15 mouse cellular contexts compared by ENCODE assay signal in the genomic region with DNA sequence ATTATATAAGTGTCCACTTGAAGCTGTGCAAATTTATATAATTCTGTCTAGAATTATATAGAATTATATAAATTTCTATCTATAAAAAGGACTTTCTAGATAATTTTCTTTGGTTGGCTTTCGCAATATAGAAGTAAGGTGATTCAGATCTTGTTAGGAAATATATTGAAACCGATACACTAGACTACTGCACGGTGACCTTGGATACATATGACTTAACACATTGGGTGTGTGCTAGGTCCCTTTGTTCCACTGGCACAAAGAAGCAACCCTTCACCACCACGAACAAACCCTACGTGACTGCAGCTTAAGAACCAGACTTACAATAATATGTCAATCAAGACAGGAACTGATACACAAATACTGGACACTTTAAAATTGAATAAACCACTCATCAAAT. TPM values are rescaled to one million over a fixed set of nuclear protein-coding genes. Genes with fewer than 3 reads are reported as not detected.
DNase-seq lines count a peak whose midpoint lies in the region; ATAC-seq and TF ChIP-seq lines count a peak whose summit lies in the region.
"Had no signal": no experiment of that assay in that cellular context is flagged by ENCODE, and none has a peak within 500 bp of the region (broad histone marks: within the 10 kb centered on the region; RNA-seq: fewer than 3 reads in every experiment).

No protein-coding gene starts in this region.

- peak overlapping the region; percentile 88 for H3K4me2 ChIP-seq in heart, embryonic 12.5 days
- peak overlapping the region; percentile 90 for H3K4me2 ChIP-seq in lung, embryonic 15.5 days
- H3K4me2 ChIP-seq in liver, embryonic 16.5 days (ENCODE audit: low read depth, low read length) = peak overlapping the region; percentile 80; the same call in 1 of the 2 replicates

- ATAC-seq in heart, embryonic 12.5 days (ENCODE audit: insufficient number of reproducible peaks, low FRiP score) = no peak
- ATAC-seq in lung, embryonic 15.5 days (ENCODE audit: borderline replicate concordance, extremely low read depth, low FRiP score, low TSS enrichment) = no peak
- ATAC-seq in liver, embryonic 16.5 days (ENCODE audit: low read depth) = no peak

- DNase-seq in heart, adult 8-10 months (ENCODE audit: low spot score) = no peak
- DNase-seq in lung, adult 2 months = no peak
- DNase-seq in thymus, adult 2 months = no peak
- no peak for DNase-seq in left cerebral cortex, adult 11 months (ENCODE audit: low spot score)
- DNase-seq in lung, postnatal 36 days = no peak

- H3K27me3 ChIP-seq in heart, embryonic 12.5 days (replicated peaks) = peaks cover 27% of the 10 kb centered on the region
- H3K27me3 ChIP-seq in lung, embryonic 15.5 days = peaks cover 20% of the 10 kb centered on the region
- peaks cover 25% of the 10 kb centered on the region for H3K27me3 ChIP-seq in liver, embryonic 16.5 days (ENCODE audit: control insufficient read depth, insufficient read depth, low read depth, low read length)
- peaks cover 7% of the 10 kb centered on the region; the same call in 1 of the 2 replicates for H3K27me3 ChIP-seq in thymus, adult 2 months (ENCODE audit: control insufficient read depth, insufficient read depth, low read length)

- H3K36me3 ChIP-seq in heart, embryonic 12.5 days = no peaks in the 10 kb centered on the region
- no peaks in the 10 kb centered on the region for H3K36me3 ChIP-seq in lung, embryonic 15.5 days
- H3K36me3 ChIP-seq in liver, embryonic 16.5 days (ENCODE audit: control insufficient read depth, insufficient read depth) = no peaks in the 10 kb centered on the region
- no peaks in the 10 kb centered on the region for H3K36me3 ChIP-seq in thymus, adult 2 months (ENCODE audit: control insufficient read depth, insufficient read depth, low read length)

- 55% methylated on average over 5 of the region's 5 CpGs for WGBS in heart, embryonic 12.5 days
- 52% methylated on average over 5 of the region's 5 CpGs for WGBS in lung, embryonic 15.5 days
- WGBS in lung, adult 2 months = 49% methylated on average over 5 of the region's 5 CpGs
- 43% methylated on average over 5 of the region's 5 CpGs for WGBS in liver, embryonic 16.5 days (ENCODE audit: insufficient replicate concordance)
- WGBS in thymus, adult 2 months = 57% methylated on average over 5 of the region's 5 CpGs

- no peak overlapping the region for H3K27ac ChIP-seq in heart, embryonic 12.5 days (ENCODE audit: poor library complexity, severe bottlenecking)
- H3K27ac ChIP-seq in lung, embryonic 15.5 days = no peak overlapping the region
- no peak overlapping the region for H3K27ac ChIP-seq in liver, embryonic 16.5 days (ENCODE audit: low read length)
- H3K27ac ChIP-seq in thymus, adult 2 months (ENCODE audit: control insufficient read depth, insufficient read depth, low read length) = no peak overlapping the region
- H3K27ac ChIP-seq: liver, embryonic 14.5 days had no signal

- no peak for TF ChIP-seq CTCF in lung, adult 2 months (IDR thresholded peaks at IDR 0.05; ENCODE audit: insufficient read depth, low read length)
- no peak for TF ChIP-seq CTCF in thymus, adult 2 months (IDR thresholded peaks at IDR 0.05; ENCODE audit: borderline replicate concordance, control insufficient read depth, extremely low read depth, insufficient read depth, low read length, poor library complexity)

- no peak overlapping the region for H3K4me3 ChIP-seq in heart, embryonic 12.5 days
- no peak overlapping the region for H3K4me3 ChIP-seq in lung, embryonic 15.5 days
- no peak overlapping the region for H3K4me3 ChIP-seq in lung, adult 2 months (replicated peaks; ENCODE audit: extremely low read depth, low read depth, low read length)
- H3K4me3 ChIP-seq in liver, embryonic 16.5 days (ENCODE audit: low read depth, low read length) = no peak overlapping the region
- no peak overlapping the region for H3K4me3 ChIP-seq in thymus, adult 2 months (ENCODE audit: control insufficient read depth, insufficient read depth, low read length)

- peaks cover 10% of the 10 kb centered on the region for H3K4me1 ChIP-seq in heart, embryonic 12.5 days (replicated peaks)
- H3K4me1 ChIP-seq in lung, embryonic 15.5 days = peaks cover 6% of the 10 kb centered on the region
- no peaks in the 10 kb centered on the region; the same call in 1 of the 2 replicates for H3K4me1 ChIP-seq in lung, adult 2 months (ENCODE audit: control insufficient read depth, insufficient read depth, low read length)
- H3K4me1 ChIP-seq in liver, embryonic 16.5 days (ENCODE audit: control insufficient read depth, low read depth, low read length) = peaks cover 5% of the 10 kb centered on the region
- peaks cover 3% of the 10 kb centered on the region for H3K4me1 ChIP-seq in thymus, adult 2 months (replicated peaks; ENCODE audit: control insufficient read depth, insufficient read depth, low read length)

- TF ChIP-seq POLR2A in lung, adult 2 months (IDR thresholded peaks at IDR 0.05; ENCODE audit: borderline replicate concordance, extremely low read depth, low read depth, low read length) = no peak
- TF ChIP-seq POLR2A in thymus, adult 2 months (IDR thresholded peaks at IDR 0.05; ENCODE audit: control insufficient read depth, extremely low read depth, insufficient read depth, low read length, poor library complexity) = no peak

- no peaks in the 10 kb centered on the region for H3K9me3 ChIP-seq in heart, embryonic 12.5 days (replicated peaks)
- no peaks in the 10 kb centered on the region for H3K9me3 ChIP-seq in lung, embryonic 15.5 days
- H3K9me3 ChIP-seq in liver, embryonic 16.5 days (replicated peaks; ENCODE audit: control insufficient read depth, low read length) = no peaks in the 10 kb centered on the region

- H3K9ac ChIP-seq in heart, embryonic 12.5 days = no peak overlapping the region
- no peak overlapping the region for H3K9ac ChIP-seq in lung, embryonic 15.5 days
- no peak overlapping the region for H3K9ac ChIP-seq in liver, embryonic 16.5 days (ENCODE audit: low read depth, low read length)
- H3K9ac ChIP-seq: liver, embryonic 14.5 days had no signal

RNA-seq across cellular contexts. Expression of gene Mak, which starts 0.4 kb away (rescaled TPM):
- 0.24 and 0.38 TPM in 2 replicates for polyA plus RNA-seq in heart, embryonic 12.5 days (2016; fragmentation: Nextera tagmentation; extraction: Ambion mirVana)
- not detected for total RNA-seq in heart, adult 8-10 months (2022)
- polyA plus RNA-seq in lung, embryonic 15.5 days (2015; fragmentation: Nextera tagmentation; extraction: Ambion mirVana) = 1.3 and 1.7 TPM in 2 replicates
- polyA plus RNA-seq in lung, adult 2 months (2012; rRNA removed) = 2.8 and 4.1 TPM in 2 replicates
- 0.08 and 0.11 TPM in 2 replicates for polyA plus RNA-seq in liver, embryonic 16.5 days (2015; fragmentation: Nextera tagmentation; extraction: Ambion mirVana)
- polyA plus RNA-seq in thymus, adult 2 months (2012; rRNA removed) = 0.10 and 0.13 TPM in 2 replicates
- total RNA-seq: neutrophil, adult 5-6 weeks had no signal
- polyA plus RNA-seq: C2C12; spleen, adult 2 months had no signal

RNA-seq across cellular contexts. Expression of gene Gcm2, which starts 31.0 kb away (rescaled TPM):
- not detected in 2 replicates for polyA plus RNA-seq in heart, embryonic 12.5 days (2016; fragmentation: Nextera tagmentation; extraction: Ambion mirVana)
- total RNA-seq in heart, adult 8-10 months (2022) = not detected
- not detected in 2 replicates for polyA plus RNA-seq in lung, embryonic 15.5 days (2015; fragmentation: Nextera tagmentation; extraction: Ambion mirVana)
- 0.05 TPM in 1 of 2 replicates, not detected in the other for polyA plus RNA-seq in lung, adult 2 months (2012; rRNA removed)
- not detected in 2 replicates for polyA plus RNA-seq in liver, embryonic 16.5 days (2015; fragmentation: Nextera tagmentation; extraction: Ambion mirVana)
- polyA plus RNA-seq in thymus, adult 2 months (2012; rRNA removed) = 0.08 and 0.23 TPM in 2 replicates
- total RNA-seq: layer of hippocampus, adult 18-20 months; neutrophil, adult 5-6 weeks had no signal
- polyA plus RNA-seq: C2C12; embryonic facial prominence, embryonic 11.5 days; gonadal fat pad, adult 2 months; liver, embryonic 14.5 days had no signal

RNA-seq across cellular contexts. Expression of gene Sycp2l, which starts 34.2 kb away (rescaled TPM):
- 0.09 TPM in 1 of 2 replicates, not detected in the other for polyA plus RNA-seq in heart, embryonic 12.5 days (2016; fragmentation: Nextera tagmentation; extraction: Ambion mirVana)
- total RNA-seq in heart, adult 8-10 months (2022) = not detected
- polyA plus RNA-seq in lung, embryonic 15.5 days (2015; fragmentation: Nextera tagmentation; extraction: Ambion mirVana) = not detected in 2 replicates
- not detected in 2 replicates for polyA plus RNA-seq in lung, adult 2 months (2012; rRNA removed)
- not detected in 2 replicates for polyA plus RNA-seq in liver, embryonic 16.5 days (2015; fragmentation: Nextera tagmentation; extraction: Ambion mirVana)
- polyA plus RNA-seq in thymus, adult 2 months (2012; rRNA removed) = 0.03 and 0.05 TPM in 2 replicates
- total RNA-seq: neutrophil, adult 5-6 weeks had no signal
- polyA plus RNA-seq: C2C12; embryonic facial prominence, embryonic 11.5 days; gonadal fat pad, adult 2 months; liver, embryonic 14.5 days; spleen, adult 2 months had no signal
